Mouse (Mus musculus) hindlimb bud, embryonic 11.5 days (tissue): ENCODE data around the gene Grsf1.

ENCODE experiments used
- DNase-seq: peaks from one replicate; pipeline ENCODE4 v3.0.0-alpha.2; 2012; ENCODE audit warnings: low read depth, low spot score; ENCODE audit errors: extremely low spot score

Gene Grsf1

DNA sequence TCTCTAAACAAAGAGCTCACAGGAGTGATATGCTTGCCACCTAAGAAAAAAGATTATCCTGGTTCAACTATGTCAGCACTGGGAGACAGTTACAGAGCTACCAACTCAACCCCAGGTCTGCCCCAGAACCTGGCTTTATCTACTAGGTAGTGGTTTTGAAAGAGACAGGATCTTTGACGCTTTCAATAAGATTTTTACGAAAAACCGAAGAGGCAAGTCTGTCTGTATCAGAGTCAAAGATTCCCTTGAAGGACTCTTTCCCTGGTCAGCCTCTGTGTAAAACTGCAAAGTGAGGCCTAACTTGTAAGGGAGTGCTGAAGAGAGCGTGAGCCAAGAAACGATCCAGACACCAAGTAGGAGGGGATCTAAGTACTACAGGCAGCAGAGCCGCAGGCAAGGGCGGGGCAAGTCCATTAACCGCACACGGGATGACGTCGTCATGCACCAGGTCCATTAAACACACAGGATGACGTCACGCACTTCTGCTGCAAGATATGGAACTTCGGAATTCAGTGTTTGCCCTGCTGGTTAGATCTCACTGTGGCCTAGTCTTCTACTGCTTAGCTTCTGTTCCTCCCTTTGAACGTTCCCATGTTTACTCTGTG, 12.7 kb upstream of the Grsf1 start:
- no peak for DNase-seq

- DNase-seq = no peak
Measured at GRCm38 (mm10) chr5:88687996-88688406, 12.0 kb upstream of the Grsf1 start.

GRCm38 (mm10) chr5:88685745-88686299, 9.9 kb upstream of the Grsf1 start:
- DNase-seq = no peak

DNA sequence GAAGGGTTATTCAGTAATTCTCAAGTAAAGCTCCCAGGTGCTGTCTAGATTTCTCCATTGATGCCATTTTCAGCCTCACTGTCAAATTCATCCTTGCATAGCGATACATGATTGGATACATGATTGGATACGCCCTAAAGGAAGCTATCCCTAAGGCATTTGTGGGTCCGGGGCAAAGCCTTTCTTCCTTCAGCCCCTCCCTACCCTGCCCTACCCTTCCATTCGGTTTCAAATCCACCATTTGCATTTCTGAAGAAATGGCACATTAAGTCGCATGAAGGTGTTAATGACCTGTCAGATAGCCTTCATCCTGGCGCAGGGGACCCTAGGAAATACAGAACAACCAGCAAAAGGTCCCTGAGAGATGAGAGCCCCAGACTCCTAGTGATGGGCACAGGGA, 9.3 kb upstream of the Grsf1 start:
- DNase-seq = no peak

GRCm38 (mm10) chr5:88684226-88684625, 8.3 kb upstream of the Grsf1 start:
- DNase-seq = no peak

- no peak for DNase-seq
Measured at GRCm38 (mm10) chr5:88683706-88684105, 7.7 kb upstream of the Grsf1 start.

- no peak for DNase-seq
Measured at GRCm38 (mm10) chr5:88680567-88680966, 4.6 kb upstream of the Grsf1 start.

DNA sequence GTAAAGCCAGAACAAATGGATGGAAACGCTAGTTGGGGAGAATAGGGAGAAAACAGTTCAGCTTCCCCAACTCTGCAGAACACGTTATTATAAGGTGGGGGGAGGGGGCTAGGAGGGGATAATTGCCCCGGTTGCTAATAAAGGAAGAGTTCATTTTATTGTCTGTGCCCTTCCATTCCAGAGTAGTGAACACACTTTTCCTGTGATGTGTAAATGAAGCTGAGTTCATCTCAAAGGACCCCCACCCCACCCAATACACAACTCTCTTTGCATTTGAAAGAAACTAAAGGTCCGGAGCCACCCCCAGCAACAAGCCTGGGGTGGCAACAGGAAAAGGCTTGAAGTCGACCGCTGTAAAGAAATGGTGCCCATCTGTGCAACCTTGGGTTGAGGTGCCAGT, 3.4 kb upstream of the Grsf1 start:
- DNase-seq = no peak

DNA sequence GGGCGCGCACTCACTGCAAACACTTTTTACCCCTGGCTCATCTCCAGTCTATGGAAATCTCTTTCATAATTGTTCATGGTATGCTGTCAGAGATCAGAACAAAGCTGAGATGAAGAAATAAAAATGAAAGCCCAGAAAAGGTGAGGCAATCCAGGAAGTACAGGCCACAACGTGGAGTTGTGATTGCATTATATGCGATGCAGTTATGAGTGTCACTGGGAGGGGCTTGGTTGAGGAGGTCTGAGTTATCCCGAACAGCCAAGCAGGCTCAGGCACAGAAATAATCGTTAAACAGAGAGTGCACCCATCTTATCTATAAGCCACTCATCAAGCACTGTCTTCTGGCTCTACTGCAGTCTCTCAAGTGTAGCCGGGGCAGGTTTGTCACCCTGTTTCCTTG, 3.0 kb upstream of the Grsf1 start:
- DNase-seq = no peak

GRCm38 (mm10) chr5:88674703-88675442, 1.1 kb downstream of the Grsf1 start:
- DNase-seq = no peak

GRCm38 (mm10) chr5:88663875-88664274, 12.1 kb downstream of the Grsf1 start:
- DNase-seq = no peak

DNA sequence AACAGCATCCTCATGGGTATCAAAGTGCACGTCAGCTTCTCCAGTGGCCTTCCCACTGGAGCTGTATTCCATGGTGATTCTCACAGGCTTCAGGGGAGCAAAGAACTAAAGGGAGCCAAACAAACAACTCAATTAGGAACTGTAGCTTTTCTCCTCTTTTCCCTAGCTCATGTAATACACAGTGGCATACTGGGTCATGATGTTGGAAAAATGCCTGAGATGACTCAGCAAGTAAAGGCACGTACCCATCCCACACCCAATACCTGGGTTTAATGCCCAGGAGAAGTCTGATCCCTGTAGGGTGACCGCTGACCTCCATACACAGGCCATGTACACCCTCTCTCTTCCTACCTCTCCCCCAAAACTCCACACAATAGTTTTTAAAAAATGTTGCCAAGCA, 12.8 kb downstream of the Grsf1 start:
- DNase-seq = no peak

DNA sequence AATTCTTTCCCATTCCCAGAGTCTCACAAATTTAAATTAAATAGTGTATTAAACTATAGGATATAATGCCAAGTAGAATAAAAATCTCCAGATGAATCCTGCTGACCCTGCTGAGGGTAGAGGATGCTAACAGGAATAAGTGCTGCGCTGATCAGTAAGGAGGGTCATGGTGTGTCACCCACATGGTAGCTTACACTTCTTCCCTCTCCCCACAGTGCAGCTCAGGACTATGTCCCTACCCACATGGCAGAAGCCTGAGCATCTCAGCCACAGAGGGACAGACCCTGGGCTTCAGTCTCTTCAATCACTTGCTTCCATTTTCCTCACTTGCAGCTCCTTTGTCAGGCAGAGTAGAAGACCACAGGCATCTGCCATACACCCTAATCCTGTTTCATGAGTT, 18.1 kb downstream of the Grsf1 start:
- DNase-seq = no peak

DNA sequence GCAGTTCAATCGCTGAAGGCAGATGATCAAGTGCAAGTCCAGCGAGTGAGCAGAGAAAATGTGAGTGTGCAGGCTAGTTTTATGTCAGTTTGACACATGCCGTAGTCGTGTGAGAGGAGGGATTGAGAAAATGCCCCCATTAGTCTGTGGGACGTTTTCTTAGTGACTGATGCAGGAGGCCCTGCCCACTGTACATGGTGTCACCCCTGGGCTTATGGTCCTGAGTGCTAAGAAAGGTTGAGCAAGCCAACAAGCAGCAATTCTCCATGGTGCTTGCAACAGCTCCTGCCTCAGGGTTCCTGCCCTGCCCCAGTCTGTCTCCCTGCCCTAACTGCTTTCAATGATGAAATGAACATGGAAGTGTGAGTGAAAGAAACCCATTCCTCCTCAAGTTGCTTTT, 23.4 kb downstream of the Grsf1 start:
- DNase-seq = no peak

GRCm38 (mm10) chr5:88649250-88650173, 26.5 kb downstream of the Grsf1 start:
- no peak for DNase-seq

- no peak for DNase-seq
Measured at GRCm38 (mm10) chr5:88645405-88645804, 30.6 kb downstream of the Grsf1 start.

GRCm38 (mm10) chr5:88644901-88645300, 31.1 kb downstream of the Grsf1 start:
- no peak for DNase-seq

GRCm38 (mm10) chr5:88643491-88643890, 32.5 kb downstream of the Grsf1 start:
- no peak for DNase-seq

- DNase-seq = no peak
Measured at GRCm38 (mm10) chr5:88642786-88643185, 33.2 kb downstream of the Grsf1 start.

- no peak for DNase-seq
Measured at GRCm38 (mm10) chr5:88634076-88634475, 41.9 kb downstream of the Grsf1 start.

- DNase-seq = no peak
Measured at GRCm38 (mm10) chr5:88632463-88632862, 43.5 kb downstream of the Grsf1 start.
